Mouse (Mus musculus) ES-E14 (cell line): ENCODE results near the gene Ccdc57. TPM values are rescaled to one million over a fixed set of nuclear protein-coding genes. Genes with fewer than 3 reads are reported as not detected.

Experiments used
- DNase-seq: peaks from one replicate; pipeline ENCODE4 v3.0.0-alpha.2; 2013; ENCODE audit warnings: low read depth, low spot score
- H3K27ac ChIP-seq: 2 replicates; pipeline ENCODE4 v1.5.1; 2012; ENCODE audit warnings: low read depth, mild to moderate bottlenecking, low read length, moderate library complexity, mixed read lengths; ENCODE audit not compliant: poor library complexity, insufficient read depth, severe bottlenecking
- H3K36me3 ChIP-seq: 2 replicates; pipeline ENCODE4 v1.6.1; 2012; ENCODE audit warnings: mild to moderate bottlenecking, low read length, moderate library complexity, mixed read lengths; ENCODE audit not compliant: control insufficient read depth, poor library complexity, insufficient read depth, severe bottlenecking
- H3K4me1 ChIP-seq, 2 experiments: fragments of 150-350 bp in 1 of 2; sonication (generic) in 1 of 2; 2 replicates each; pipeline ENCODE4 v1.6.1; 2012; ENCODE audit warnings: low read length in 2 of 2, mild to moderate bottlenecking in 1 of 2, mixed read lengths in 1 of 2; ENCODE audit not compliant: control insufficient read depth in 2 of 2, insufficient read depth in 2 of 2, poor library complexity in 1 of 2
- H3K4me3 ChIP-seq, 2 experiments: fragments of 150-350 bp in 1 of 2; sonication (generic) in 1 of 2; 2 replicates each; pipeline ENCODE4 v1.5.1; 2012; ENCODE audit warnings: low read length in 2 of 2, low read depth in 1 of 2, mild to moderate bottlenecking in 1 of 2, mixed read lengths in 1 of 2; ENCODE audit not compliant: insufficient read depth in 1 of 2, poor library complexity in 1 of 2, severe bottlenecking in 1 of 2
- H3K9ac ChIP-seq: 2 replicates; pipeline ENCODE4 v1.6.1; 2012; ENCODE audit warnings: low read depth, mild to moderate bottlenecking, low read length, mixed read lengths; ENCODE audit not compliant: poor library complexity, insufficient read depth, severe bottlenecking
- H3K9me3 ChIP-seq: fragments of 150-350 bp; sonication (generic); 2 replicates; pipeline ENCODE4 v1.6.1; 2012; ENCODE audit warnings: low read depth, mild to moderate bottlenecking, low read length; ENCODE audit not compliant: control insufficient read depth, insufficient read depth
- CHD2 ChIP-seq: IDR thresholded peaks from 2 replicates; pipeline ENCODE4 v1.6.1; 2014; ENCODE audit warnings: mild to moderate bottlenecking, low read depth, low read length, inconsistent platforms
- HCFC1 ChIP-seq: IDR thresholded peaks from 2 replicates; pipeline ENCODE4 v1.6.1; 2012; ENCODE audit warnings: low read length, inconsistent platforms, borderline replicate concordance; ENCODE audit not compliant: insufficient read depth
- MAFK ChIP-seq: IDR thresholded peaks from 2 replicates; pipeline ENCODE4 v1.6.1; 2014; ENCODE audit warnings: mild to moderate bottlenecking, low read depth, low read length, inconsistent platforms; ENCODE audit not compliant: insufficient read depth
- ZC3H11A ChIP-seq: IDR thresholded peaks from 2 replicates; pipeline ENCODE4 v1.6.1; 2012; ENCODE audit warnings: low read depth, mild to moderate bottlenecking, inconsistent platforms, low read length, borderline replicate concordance
- ZNF384 ChIP-seq: IDR thresholded peaks from 2 replicates; pipeline ENCODE4 v1.6.1; 2012; ENCODE audit warnings: low read depth, low read length, inconsistent platforms
- in situ Hi-C, 2 experiments: fragments of 600-800 bp; cut with MboI; formaldehyde crosslinking; loops; one replicate each; pipeline ENCODE4 v1.15.1; 2025; ENCODE audit warnings: low sequenced_read_pairs in 2 of 2, inconsistent platforms in 1 of 2; ENCODE audit not compliant: unreplicated experiment in 2 of 2
- total RNA-seq: library from RNA; depleted of rRNA; stranded (reverse); fragments of 300-350 nt; gene quantifications from 2 replicates; pipeline ENCODE4 v1.2.3, GENCODE M21; 2012

Ccdc57 gene
- total RNA-seq, 1 experiment, result 1.8 TPM

DNA sequence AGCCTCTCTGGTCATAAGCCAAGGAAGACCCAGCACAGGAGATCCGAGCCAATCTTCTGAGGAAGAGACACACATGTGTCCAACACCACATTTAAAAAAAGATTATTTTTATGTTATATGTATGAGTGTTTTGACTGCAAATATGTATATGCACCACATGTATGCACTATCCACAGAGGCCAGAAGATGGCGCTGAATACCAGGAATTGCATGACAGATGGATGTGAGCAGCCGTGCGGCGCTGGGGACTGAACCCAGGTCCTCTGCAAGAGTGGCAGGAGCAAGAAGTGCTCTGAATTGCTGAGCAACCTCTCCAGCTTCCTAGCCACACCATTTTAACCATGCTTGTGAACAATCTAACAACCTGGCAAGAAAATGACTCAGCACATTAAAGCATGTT, 45.2 kb downstream of the Ccdc57 start:
- no peak overlapping the region for H3K9ac ChIP-seq
- no peaks in the 10 kb centered on the region for H3K4me1 ChIP-seq
- in situ Hi-C loops, result no loop called here
- TF ChIP-seq ZC3H11A (no peak), CHD2 (no peak), HCFC1 (no peak), MAFK (no peak), ZNF384 (no peak)
- H3K9me3 ChIP-seq, result no peaks in the 10 kb centered on the region
- H3K27ac ChIP-seq, result no peak overlapping the region
- DNase-seq, result no peak
- H3K4me3 ChIP-seq, result no peak overlapping the region
- no peaks in the 10 kb centered on the region; the same call in 1 of the 2 replicates for H3K36me3 ChIP-seq

DNA sequence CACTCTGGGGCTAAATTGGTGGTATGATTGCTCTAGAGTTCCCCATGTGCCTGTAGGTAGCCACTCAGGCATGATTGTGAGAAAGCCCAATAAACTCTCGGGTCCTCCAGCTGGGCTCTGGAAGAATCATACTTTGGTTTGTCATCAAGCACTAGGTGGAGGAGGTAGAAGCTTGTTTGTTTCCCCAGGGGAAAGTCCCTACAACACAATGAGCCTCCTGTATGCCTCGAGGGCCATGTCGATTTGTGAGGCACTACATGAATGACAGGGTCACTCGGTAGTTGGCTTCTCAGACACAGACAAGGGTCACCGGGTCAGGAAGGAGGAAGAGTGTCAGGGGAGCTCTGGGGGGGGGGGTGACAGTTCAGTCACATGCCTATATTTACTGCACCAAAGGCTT, 46.2 kb downstream of the Ccdc57 start:
- Histone ChIP-seq H3K36me3 (no peaks in the 10 kb centered on the region; the same call in 1 of the 2 replicates), H3K27ac (no peak overlapping the region), H3K9ac (no peak overlapping the region), H3K4me1 (no peaks in the 10 kb centered on the region), H3K4me3 (no peak overlapping the region), H3K9me3 (no peaks in the 10 kb centered on the region)
- no peak for DNase-seq
- in situ Hi-C loops, result no loop called here
- TF ChIP-seq MAFK (no peak), HCFC1 (no peak), ZC3H11A (no peak), CHD2 (no peak), ZNF384 (no peak)

DNA sequence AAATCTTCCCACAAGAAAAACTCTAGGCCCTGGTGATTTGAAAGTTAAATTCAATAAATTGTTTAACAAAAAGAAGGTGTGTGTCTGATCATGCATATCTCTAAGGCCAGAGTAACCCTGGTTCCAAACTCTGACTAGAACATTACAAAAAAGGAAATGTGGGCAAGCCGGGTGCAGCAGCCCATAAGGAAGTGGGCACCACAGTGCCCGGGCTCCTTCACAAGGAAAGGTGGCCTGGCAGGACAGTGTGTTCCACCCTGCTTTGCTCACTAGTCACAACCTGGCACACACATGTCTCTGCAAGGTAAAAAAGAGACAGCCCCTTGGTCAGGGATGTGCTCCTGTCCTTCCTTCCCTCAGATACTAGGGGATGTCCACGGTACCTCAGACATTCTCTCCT, 49.1 kb downstream of the Ccdc57 start:
- H3K9ac ChIP-seq, result no peak overlapping the region
- H3K4me3 ChIP-seq, result no peak overlapping the region
- DNase-seq, result no peak
- TF ChIP-seq HCFC1, result no peak
- TF ChIP-seq ZC3H11A, result no peak
- TF ChIP-seq MAFK, result no peak
- no peak for TF ChIP-seq ZNF384
- TF ChIP-seq CHD2, result no peak
- H3K9me3 ChIP-seq, result no peaks in the 10 kb centered on the region
- no peak overlapping the region for H3K27ac ChIP-seq
- in situ Hi-C loops, result no loop called here
- H3K36me3 ChIP-seq, result no peaks in the 10 kb centered on the region; the same call in 1 of the 2 replicates
- no peaks in the 10 kb centered on the region for H3K4me1 ChIP-seq

DNA sequence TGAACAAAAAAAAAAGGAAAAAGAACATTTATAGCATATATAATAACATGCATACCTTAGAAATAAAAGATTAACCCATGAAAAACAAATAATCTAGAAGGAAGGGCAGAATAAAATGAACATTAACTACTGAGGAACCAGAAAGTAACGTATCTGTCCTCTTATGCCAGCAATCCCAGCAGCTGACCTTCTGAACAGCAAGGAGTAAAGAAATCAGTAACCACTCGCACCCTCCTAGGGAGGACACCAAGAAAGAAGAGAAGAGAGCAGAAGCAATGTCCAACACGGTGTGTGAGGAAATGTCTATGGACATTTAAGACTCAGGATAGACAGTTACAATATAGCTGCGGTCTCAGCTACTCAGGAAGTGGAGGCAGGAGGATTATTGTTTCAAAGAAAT, 49.7 kb downstream of the Ccdc57 start:
- DNase-seq, result no peak
- H3K9ac ChIP-seq, result no peak overlapping the region
- no peaks in the 10 kb centered on the region; the same call in 1 of the 2 replicates for H3K36me3 ChIP-seq
- in situ Hi-C loops, result no loop called here
- TF ChIP-seq CHD2 (no peak), HCFC1 (no peak), ZNF384 (no peak), ZC3H11A (no peak), MAFK (no peak)
- no peak overlapping the region for H3K27ac ChIP-seq
- H3K9me3 ChIP-seq, result no peaks in the 10 kb centered on the region
- no peak overlapping the region for H3K4me3 ChIP-seq
- no peaks in the 10 kb centered on the region for H3K4me1 ChIP-seq

DNA sequence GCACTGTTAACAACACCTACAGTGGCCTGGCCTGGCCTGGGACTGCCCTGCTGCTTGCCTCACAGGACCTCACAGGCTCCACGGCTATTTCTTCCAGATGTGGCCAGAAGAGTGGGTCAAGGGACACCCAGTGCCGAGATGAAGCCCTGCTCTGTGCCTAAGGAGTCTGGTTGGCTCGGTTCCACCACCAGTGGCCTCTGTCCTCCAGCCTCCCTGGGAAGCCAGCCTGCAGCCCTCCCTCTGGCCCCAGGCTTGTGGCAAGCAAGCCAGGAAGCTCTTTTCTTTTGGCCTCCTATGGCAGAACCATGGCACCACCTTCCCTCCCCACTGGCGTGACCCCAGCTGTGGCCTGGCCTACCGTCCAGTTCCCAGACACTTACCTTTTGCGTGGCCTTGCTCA, 59.5 kb downstream of the Ccdc57 start:
- Histone ChIP-seq H3K9me3 (no peaks in the 10 kb centered on the region), H3K9ac (no peak overlapping the region), H3K4me1 (no peaks in the 10 kb centered on the region), H3K36me3 (no peaks in the 10 kb centered on the region), H3K27ac (no peak overlapping the region), H3K4me3 (no peak overlapping the region)
- TF ChIP-seq ZNF384 (no peak), CHD2 (no peak), MAFK (no peak), ZC3H11A (no peak), HCFC1 (no peak)
- DNase-seq, result no peak
- in situ Hi-C loops, result no loop called here
